Mouse (Mus musculus) adrenal gland, adult 8-10 months (tissue): Measurements from ENCODE around the gene Abcg8. TPM values are rescaled to one million over a fixed set of nuclear protein-coding genes. Genes with fewer than 3 reads are reported as not detected.

Experiments used
- DNase-seq: peaks from one replicate; pipeline ENCODE4 v3.0.0; 2022
- total RNA-seq, 4 experiments: library from RNA; stranded (reverse); gene quantifications; 2 replicates each; pipeline ENCODE4 v1.2.4; 2022

Gene Abcg8
- not detected for total RNA-seq

DNA sequence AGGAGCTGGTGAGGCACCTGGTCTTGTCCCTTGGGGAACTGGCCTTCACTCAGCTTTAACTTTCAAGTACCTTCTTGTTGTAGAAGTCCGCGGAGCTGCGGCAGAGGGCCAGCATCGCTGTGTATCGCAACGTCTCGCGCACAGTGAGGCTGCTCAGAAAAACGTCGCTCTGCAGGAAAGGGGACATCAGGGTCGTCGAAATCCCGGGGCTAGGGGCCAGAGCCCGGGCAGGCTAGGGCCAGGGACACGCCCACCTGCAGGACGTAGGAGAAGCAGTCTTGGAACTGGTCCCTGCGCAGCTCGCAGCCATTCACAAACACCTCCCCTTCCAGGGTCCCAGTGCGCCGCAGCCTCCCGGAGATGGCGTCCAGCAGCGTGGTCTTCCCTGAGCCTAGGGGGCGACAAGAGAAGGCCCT is at the start of gene Abcg8:
Abcg8 (plus strand) TSS at position 352 of the 416 bp plus-strand sequence.
- no peak for DNase-seq

DNA sequence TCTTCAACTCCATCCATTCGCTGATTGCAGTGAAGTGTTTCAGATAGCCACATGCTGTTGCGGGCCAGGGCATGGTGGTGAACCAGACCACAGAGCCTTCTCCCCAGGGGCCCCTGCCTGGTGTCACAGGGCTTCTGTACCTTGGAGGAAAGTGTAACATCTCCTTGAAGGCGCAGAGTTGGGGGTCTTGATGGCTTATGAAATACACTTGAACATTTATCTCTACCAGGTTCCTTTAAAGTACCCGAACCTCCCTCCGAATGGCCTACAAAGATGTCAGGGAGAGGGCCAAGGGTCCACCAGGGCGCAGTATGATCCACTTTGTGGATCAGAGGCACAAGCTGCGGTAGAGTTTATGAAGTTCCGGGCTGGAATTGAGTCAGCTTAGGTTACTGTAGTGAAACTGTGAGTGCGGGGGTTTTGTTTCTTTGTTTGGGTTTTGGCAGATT is 49.2 kb upstream of the Abcg8 start:
- no peak for DNase-seq

DNA sequence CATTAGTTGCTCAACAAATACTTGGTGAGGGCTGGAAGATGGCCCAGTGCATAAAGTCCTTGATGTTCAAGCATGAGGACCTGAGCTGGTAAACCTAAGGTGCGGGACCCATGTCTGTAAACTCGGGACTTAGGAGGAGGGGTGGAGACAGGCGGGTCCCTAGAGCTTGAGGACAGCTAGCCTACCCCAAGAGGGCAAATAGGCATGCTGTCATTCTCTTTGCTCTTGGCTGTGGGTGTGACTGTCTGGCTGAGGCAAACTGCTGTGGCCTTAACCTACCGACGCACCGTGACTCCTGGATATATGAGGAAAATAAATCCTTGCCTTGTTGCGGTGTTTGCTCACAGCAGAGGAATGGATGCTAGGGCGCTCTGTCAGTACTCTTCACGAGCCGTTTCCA is 48.4 kb upstream of the Abcg8 start:
- DNase-seq = peak; percentile 25

DNA sequence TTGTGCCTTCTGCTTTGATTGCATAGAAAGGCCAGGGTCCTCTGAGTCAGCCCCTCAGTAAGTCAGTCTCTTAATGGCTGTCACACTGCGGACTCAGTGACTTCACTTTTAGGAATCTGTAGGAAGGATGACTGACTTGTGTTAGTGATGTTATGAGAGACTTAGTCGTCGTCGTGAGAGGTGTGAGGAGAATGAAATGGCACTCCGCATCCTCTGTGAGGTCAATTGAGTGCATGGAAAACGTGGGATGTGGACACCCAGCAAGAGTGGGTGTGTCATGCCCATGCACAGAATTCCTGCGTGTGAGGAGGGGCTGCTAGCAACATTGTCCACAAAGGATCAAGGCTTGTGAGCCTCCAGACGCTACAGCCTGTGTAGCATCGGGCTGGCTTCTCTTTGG is 47.5 kb upstream of the Abcg8 start:
- peak; percentile 30 for DNase-seq

DNA sequence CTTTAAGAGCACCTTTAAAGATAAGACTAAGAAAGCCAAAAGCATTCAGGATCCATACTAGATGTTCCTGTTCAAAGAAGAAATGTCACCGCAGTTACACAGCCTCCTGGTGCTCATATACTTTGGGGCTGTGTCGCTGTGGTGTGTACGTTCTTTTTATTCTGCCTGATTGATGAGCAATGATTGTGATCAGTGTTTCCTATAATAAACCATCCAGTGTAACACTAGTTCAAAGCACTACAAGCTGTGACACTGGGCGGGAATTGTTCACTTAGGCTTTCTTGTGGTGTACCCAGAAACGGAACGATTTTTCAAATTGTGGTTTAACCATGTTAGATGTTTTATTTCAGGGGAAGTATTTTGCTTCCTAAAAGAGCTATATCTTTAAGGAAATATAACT is 44.3 kb upstream of the Abcg8 start:
- DNase-seq = no peak

DNA sequence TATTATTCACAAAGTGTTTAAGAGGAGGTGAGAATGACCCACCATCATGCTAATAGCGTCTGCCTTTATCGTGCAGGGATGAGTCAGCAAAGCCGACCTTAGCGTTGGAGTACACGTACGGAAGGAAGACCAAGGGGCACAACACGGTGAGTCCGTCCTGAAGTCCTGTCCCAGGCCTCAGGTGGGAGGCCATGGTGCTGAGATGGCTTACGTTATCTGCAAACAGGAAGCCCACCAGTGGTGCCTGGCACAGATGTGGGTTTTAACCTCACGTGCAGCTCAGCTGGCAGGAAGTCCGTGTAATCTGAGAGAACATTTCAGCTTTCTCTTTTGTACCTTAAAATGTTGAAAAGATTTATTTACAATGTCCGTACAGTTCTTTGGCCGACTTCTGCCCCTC is 42.7 kb upstream of the Abcg8 start:
- DNase-seq = no peak

DNA sequence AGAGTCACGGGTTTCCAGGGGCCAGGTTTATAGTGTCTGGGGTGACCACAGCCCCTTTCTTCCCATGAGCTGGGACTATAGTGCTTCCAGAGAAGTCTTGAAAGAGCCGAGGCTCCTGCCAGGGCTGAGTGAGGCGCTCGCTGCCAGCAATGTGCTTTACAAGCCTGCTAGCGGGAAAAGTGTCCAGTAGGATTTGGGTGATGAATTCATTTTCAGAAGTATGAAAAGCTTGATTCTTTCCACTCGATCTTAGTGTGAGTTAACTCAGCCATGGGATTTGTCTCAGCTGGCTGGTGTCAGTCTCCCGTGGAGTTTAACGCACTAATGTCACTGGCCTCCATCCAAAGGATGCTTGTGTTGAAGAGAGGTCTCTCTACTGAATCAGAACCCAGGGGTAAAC is 39.8 kb upstream of the Abcg8 start:
- DNase-seq = no peak

DNA sequence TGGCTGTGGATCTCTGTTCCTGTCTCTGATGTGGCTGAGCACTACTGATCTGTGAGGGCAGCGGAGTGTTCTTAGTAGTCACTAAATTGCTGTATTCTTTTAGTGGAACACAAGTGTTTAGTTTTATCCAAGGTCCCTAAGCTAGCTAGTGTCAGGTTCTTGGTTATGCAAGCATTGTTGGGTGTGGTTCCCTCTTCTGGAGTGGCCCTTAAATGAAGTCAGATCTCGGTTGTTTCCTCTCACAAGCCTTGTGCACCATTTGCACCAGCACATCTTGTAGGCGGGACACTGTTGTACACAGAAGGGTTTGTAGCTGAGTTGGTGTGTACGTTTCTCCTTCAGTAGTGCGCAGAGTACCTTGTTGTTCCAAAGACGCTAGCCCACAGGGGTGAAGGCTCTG is 38.1 kb upstream of the Abcg8 start:
- no peak for DNase-seq

DNA sequence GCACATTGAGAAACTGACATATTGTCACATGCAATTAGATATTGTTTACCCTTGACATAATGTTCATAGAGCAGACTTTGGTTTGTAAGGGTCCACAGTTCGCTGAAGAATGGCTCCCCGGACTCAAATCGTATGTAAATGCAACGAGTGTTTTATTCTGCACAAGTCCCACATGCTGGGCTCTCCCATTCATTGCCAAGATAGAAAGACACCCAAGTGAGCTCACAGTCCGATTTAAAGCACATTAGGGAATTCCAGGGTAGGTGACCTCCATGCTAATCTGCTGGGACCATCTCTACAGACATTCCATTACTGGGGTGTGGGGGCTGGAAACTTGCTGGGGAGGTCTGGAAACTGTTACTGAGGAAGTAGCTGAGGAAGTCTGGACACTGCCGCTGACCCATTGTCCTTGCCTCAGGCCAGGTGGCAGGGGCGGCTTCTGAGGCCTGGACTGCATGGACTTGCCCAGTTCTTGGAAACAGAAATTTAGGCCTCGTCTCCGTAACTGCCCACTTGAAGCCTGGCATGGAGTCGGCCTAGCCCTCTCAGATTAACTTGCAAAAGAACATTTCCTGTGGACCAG is 36.2 kb upstream of the Abcg8 start:
- DNase-seq = no peak

DNA sequence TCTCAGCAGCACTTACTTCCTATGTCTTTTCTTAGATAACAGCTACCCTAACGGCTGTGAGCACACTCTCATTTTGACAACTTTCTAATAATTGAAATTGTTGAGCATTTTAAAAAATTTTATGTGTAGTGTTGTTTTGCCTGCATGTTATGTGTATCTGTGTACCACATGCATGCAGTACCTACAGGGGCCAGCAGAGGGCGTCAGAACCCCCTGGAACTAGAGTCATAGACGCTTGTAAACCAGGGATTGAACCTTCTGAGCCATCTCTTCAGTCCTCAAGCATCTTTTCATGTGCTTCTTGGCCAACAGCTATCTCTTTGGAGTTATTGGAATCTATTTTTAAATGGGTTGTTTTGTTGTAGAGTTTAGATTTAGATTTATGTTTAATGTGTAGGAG is 34.2 kb upstream of the Abcg8 start:
- DNase-seq = no peak

DNA sequence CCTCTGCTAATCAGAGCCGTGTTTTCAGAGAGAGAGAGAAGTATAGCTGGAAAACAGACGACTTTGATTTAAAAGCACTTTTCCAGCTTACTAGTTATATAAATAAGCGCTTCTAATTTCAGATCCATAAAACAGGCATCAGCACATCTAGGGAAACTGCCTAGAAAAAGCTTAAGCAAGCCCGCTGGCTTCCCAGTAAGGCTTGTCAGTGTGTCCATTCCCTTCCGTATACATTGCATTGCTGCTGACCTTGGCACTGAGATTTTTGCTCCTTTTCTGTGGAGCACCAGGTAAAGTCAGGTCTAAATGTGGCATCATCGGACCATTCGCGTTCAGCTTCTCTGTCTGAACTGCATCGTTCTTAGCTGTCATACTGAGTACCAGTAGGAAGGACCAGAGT is 33.8 kb upstream of the Abcg8 start:
- DNase-seq = no peak

DNA sequence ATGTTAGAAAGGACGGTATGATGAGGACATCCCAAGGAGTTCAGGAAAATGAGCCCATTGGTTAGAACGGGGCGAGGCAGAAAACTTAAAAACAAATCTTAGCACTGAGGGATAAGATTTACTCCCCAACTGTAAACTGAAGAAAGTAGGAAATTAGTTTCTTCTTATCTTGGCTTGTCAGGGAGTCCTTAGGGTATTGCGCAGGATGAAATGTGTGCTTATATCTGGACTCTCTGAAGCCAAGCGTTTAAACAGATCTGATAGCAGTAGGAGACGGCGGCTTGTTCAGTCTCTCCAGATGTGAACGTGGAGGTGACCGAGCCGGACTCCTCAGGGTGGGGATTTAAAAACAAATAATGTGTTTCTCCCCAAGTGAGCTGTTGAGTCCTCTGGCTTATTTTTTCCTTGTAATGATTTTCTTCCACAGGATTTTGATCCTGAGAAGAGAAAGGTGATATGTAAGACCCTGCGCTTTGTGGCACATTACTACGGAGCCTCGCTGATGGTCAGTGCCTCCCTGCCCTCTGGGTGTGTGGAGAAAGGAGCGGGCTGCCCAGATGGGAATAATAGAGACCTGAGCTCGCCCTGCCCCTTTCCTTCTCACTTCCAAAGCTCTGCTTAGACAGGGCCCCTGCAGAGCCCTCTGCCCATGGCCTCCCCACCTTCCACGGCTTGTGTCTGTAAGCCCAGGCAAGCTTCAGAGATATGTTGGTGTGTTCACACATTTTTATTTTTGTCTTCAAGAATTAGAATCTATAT is 31.6 kb upstream of the Abcg8 start:
- DNase-seq = no peak

DNA sequence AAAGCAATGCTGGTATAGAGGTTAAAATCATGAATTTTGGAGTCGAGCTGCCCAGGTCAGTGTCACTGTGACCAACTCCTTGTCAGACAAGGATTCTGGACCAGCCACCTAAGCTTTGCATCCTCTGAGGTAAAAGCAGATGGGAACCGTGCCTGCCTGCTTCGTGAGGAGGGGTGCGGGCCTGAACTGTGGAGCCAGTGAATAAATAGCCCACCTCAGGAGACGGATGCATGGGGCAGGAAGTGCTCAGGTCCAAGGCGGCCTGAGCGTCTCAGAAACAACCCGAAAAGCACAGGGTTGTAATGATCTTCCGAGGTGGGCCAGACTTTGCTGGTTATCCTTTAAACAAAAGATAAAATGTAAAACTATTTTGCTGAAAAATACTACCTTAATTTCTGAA is 31.0 kb upstream of the Abcg8 start:
- DNase-seq = no peak

DNA sequence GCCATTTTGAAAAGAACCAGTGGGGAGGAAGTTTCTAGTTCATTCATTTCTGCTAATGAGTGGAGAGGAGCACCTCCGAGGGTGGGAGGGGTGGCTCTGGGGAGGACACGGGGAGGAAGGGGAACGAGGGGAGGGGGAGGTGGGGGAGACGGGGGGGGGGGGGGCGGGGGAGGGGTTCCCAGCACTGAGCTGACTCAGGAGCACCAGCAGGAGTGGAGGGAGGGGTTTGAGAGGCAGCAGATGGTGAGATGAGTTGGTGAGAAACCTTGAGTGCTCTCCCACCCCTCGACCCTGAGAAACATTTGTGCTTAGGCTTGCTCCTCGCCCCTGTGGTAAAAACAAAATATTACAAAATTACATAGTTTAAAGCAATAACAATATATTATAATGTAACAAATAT is 30.2 kb upstream of the Abcg8 start:
- no peak for DNase-seq

DNA sequence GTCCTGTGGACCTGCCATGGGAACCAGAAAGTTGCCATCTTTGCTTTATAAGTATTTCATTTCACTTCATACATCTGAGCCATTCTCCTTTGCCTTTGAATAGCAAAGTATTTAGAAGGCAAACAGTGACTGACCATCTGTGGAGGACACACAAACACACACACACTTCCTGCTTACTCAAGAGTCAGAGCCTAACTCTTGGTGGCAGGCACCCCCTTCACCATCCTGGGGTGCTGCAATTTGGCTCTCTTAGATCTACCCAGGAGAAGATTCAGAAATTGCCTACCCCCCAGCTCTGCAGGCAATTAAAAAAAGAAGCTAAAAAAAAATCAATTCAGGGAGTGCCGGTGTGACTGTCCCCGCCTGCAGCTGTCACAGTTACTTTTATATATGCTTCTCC is 29.6 kb upstream of the Abcg8 start:
- DNase-seq = no peak

DNA sequence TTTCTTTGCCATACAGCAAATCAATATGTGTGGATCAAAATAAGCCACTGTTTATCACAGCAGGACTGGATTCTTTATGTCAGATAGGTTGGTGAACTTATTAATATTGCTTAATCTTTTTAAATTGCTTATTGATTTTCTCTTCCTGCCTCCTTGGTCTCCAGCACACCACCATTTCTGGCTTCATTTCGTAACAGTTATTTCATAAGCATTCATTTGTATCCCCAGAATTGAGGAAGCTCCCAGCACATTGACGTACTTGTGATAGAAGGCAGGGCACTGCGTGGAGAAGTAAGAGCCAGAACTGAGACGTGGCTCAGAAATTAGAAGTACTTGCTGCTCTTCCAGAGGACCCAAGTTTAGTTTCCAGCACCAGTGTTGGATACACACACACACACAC is 28.5 kb upstream of the Abcg8 start:
- DNase-seq = no peak

DNA sequence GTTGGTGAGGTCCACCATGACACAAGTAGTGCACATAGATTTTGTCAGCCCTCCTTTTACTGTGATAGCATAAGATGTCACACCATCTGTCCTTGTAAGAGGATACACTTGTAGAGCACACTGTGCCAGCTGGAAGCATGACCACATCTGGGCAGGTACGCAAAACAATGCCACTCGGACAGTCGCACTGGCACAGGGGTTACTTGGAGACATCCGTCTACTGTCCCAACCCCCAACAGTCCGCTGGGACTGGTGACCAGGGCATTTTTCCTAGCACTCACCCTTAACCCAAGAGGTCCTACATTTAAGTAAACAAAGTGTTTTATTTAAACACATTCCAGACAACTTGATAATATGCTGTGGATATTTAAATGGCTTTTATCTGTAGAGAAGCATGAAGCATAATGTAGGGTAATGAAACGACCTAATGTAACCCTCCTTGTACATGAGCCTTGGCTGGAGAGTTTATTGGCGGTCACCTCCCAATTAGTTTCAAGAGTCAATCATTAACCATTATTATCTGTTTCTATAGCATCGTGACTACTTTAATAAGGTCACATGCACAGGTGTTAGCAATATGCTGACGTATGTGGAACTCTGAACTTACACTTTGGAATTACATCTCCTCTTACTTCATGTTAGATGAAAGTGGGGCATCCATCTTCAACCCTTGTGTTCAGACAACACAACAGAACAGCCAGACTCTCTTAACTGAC is 25.6 kb upstream of the Abcg8 start:
- DNase-seq = no peak

DNA sequence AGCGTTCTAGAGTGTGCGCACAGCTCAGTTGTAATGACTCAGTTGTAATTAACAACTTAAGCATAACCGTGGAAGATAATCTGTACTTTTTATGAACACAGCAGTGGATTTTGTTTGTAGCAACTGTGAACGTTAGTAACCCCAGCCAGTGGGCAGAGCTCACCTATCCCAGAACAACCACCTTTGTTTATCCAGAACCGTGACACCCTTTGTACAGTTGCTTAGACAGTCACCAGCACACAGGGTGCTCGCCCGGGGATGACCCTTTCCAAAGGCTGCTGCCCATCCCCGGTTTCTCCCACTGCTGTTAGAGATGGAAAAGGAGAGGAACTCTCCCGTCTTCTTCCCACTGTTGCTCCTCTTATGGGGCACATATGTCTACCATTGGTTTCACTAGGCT is 22.6 kb upstream of the Abcg8 start:
- DNase-seq = no peak

DNA sequence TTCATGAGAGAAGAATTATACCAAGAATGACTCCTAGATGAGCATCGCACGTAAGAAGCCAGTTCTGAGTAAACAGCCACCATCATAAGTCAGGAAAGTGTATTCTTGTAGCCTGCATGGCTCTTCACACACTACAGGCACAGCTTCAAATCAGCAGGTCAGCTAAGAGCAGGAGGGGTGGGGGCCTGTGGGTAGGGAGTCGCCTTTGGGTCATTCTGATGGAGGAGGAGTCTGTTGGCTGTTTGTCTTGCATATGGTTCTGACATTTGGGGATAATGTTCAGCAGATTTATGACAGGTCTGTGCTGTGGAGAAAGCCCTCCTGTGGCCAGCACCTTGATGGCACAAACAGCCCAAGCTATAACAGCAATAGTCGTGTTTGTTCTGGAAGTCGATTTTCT is 19.9 kb upstream of the Abcg8 start:
- no peak for DNase-seq

DNA sequence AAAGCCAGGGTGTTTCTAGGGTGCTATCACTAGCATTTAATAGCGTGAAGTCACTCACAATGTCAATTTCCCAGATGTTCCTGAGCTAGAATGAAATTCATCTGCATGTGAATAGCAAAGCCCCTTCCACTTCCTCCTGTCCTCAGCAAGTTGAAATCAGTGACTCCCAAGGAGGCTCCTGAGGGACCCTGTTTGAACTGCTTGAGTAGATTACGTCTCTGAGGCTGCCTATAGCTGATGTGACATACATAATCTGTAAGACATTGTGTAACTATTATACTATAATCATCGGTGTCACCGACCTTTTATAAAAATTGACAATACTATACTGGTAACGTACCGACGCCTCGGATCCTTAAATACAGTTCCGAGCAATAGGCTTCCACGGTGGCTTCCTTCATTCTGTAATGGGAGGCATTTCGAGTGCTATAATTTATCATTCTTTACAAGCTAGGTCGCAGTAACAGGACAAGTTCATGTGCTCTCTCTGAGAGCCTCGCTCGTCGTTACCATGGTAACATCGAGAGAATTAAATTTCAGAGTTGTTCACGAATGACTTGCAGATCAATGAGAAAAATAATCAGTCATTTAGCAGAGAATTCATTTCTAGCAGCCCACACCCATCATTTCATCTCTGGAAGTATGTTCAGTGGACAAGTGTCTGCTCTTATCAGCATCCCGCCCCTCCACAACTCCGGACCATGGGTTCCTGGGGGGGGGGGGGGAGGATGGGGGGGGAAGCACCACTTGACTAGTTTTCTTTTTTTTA is 19.3 kb upstream of the Abcg8 start:
- DNase-seq = no peak

DNA sequence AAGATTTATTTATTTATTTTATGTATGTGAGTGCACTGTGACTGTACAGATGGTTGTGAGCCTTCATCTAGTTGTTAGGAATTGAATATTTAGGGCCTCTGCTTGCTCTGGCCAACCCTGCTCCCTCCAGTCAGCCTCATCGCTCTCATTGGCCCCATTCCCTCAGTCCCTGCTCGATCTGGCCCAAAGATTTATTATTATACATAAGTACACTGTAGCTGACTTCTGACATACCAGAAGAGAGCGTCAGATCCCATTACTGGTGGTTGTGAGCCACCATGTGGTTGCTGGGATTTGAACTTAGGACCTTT is 18.7 kb upstream of the Abcg8 start:
- no peak for DNase-seq

DNA sequence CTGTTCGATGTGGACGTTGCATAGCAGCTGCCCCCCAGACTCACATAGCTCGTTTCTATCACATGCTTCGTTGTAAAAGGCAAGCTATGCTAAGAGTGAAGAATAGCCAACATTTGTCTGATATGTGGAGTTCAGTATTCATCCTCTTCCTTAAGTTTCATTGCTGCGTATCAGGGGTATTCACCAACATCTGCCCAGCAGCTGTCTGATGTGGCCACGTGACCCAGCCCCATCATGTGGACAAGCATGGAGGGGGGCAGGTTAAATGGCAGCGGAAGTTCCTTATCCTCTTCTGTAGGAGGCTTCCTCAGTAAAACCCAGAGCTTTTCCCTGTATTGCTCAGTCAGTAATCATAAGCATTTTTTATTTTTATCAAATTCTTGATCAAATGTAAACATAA is 18.3 kb upstream of the Abcg8 start:
- DNase-seq = no peak

DNA sequence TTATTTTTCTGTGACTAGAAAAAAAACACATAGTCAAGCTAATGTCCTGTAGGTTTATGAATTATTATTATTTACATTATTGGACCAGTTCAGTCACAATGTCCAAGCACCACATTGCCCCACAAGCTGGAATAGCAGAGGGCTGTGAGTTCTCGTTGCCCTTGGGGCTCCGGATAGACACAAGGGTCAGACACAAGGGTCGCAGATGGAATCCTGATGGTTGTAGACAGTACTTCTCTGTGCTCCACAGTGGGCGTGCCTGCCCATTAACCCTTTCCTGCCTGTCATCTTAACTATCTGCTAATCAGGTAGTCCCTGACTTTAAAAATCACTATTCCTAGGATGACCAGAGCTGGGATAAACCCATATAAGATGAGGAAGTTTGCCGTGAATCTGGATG is 17.9 kb upstream of the Abcg8 start:
- no peak for DNase-seq
